Mouse (Mus musculus): ENCODE measurements around the gene Grb10. TPM values are rescaled to one million over a fixed set of nuclear protein-coding genes. Genes with fewer than 3 reads are reported as not detected.

Gene Grb10
- polyA plus RNA-seq, 1 experiment: 12.1 TPM

DNA sequence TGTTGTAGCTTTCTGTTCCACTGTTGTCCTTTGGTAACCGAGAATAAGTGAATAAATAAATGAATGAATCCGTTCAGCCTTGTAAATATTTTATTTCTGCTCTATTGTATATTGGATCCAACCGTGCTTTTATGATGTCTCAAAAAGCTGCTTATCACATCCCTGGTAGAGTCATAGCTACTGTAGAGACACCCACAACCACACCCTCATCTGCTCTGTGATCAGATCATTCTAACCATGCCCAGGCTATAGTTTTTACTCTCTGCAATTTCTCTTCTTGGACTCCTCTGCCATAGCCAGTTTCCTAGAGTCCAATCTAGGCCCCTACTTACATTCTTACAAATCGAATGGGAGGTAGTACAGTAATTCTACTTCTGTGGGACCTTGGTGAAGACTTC is 153.2 kb downstream of the Grb10 start:
- H3K36me3 ChIP-seq (ENCODE audit: control insufficient read depth, insufficient read depth, low read length): no peaks in the 10 kb centered on the region
- H3K27me3 ChIP-seq (ENCODE audit: control insufficient read depth, insufficient read depth, low read length): no peaks in the 10 kb centered on the region
- no peak overlapping the region for H3K27ac ChIP-seq (ENCODE audit: control insufficient read depth, insufficient read depth, low read depth, low read length)
- H3K4me3 ChIP-seq (ENCODE audit: control insufficient read depth, low read depth, low read length): no peak overlapping the region
- no peaks in the 10 kb centered on the region for H3K4me1 ChIP-seq (ENCODE audit: control insufficient read depth, insufficient read depth, low read length)
- TF ChIP-seq CTCF (IDR thresholded peaks at IDR 0.05; ENCODE audit: control insufficient read depth, insufficient read depth, insufficient replicate concordance, low read depth, low read length) (no peak), POLR2A (IDR thresholded peaks at IDR 0.05; ENCODE audit: control insufficient read depth, low read depth, low read length) (no peak)

DNA sequence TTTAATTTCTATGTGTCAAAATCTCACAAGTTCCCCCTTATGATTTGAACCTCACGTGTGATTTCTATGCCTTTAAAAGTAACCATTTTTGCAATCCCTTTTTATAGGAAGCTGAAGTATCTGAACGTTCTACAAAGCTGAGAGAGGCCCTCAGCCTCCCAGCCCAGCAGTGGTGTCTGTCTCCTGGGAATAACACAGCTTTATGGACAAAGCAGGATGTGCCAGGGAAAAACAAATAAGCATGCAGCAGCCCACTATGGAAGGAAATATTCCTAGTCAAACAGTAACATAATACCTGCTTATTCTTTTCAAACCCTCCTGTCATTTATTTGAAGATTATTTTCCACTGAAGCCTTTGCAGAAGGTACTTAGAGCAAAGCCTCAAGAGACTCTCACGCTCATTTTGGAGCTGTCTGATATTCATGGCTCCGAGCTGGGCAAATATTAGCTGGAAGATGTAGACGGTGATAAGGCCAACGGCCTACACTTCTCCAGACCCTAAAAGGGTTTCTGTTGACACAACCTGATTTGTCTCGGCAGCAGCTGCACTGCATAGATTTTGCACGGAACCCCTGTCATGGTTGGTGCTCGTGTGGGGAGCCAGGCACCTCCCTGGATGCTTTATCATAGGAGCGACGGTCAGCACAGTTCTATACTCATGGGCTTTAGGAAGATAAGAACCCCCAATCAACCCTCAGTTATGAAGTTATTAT is 153.8 kb downstream of the Grb10 start:
- H3K36me3 ChIP-seq (ENCODE audit: control insufficient read depth, insufficient read depth, low read length): no peaks in the 10 kb centered on the region
- H3K27ac ChIP-seq (ENCODE audit: control insufficient read depth, insufficient read depth, low read depth, low read length): no peak overlapping the region
- no peaks in the 10 kb centered on the region for H3K27me3 ChIP-seq (ENCODE audit: control insufficient read depth, insufficient read depth, low read length)
- no peak for TF ChIP-seq POLR2A (IDR thresholded peaks at IDR 0.05; ENCODE audit: control insufficient read depth, low read depth, low read length)
- TF ChIP-seq CTCF (IDR thresholded peaks at IDR 0.05; ENCODE audit: control insufficient read depth, insufficient read depth, insufficient replicate concordance, low read depth, low read length): no peak
- H3K4me3 ChIP-seq (ENCODE audit: control insufficient read depth, low read depth, low read length): no peak overlapping the region
- no peaks in the 10 kb centered on the region for H3K4me1 ChIP-seq (ENCODE audit: control insufficient read depth, insufficient read depth, low read length)

DNA sequence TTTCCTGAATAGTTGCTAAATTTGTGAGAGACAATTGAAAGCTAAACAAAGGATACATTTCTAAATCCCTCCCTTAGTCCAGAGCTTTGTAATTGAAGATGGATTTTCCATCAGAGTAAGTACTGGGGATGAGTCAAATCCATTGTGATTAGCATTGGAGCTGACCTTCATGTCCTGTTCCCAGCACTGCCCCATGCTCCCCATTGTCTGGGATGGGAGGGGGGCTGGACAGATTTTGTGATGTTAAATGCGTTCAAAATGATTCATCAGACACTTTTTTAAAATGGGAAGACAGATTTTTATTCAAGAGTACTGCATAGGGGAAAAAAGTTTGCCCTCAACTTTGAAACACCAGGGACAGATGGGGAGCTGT is 156.7 kb downstream of the Grb10 start:
- Histone ChIP-seq H3K27ac (ENCODE audit: control insufficient read depth, insufficient read depth, low read depth, low read length) (no peak overlapping the region), H3K27me3 (ENCODE audit: control insufficient read depth, insufficient read depth, low read length) (no peaks in the 10 kb centered on the region), H3K4me3 (ENCODE audit: control insufficient read depth, low read depth, low read length) (no peak overlapping the region), H3K4me1 (ENCODE audit: control insufficient read depth, insufficient read depth, low read length) (no peaks in the 10 kb centered on the region), H3K36me3 (ENCODE audit: control insufficient read depth, insufficient read depth, low read length) (no peaks in the 10 kb centered on the region)
- TF ChIP-seq CTCF (IDR thresholded peaks at IDR 0.05; ENCODE audit: control insufficient read depth, insufficient read depth, insufficient replicate concordance, low read depth, low read length) (no peak), POLR2A (IDR thresholded peaks at IDR 0.05; ENCODE audit: control insufficient read depth, low read depth, low read length) (no peak)

DNA sequence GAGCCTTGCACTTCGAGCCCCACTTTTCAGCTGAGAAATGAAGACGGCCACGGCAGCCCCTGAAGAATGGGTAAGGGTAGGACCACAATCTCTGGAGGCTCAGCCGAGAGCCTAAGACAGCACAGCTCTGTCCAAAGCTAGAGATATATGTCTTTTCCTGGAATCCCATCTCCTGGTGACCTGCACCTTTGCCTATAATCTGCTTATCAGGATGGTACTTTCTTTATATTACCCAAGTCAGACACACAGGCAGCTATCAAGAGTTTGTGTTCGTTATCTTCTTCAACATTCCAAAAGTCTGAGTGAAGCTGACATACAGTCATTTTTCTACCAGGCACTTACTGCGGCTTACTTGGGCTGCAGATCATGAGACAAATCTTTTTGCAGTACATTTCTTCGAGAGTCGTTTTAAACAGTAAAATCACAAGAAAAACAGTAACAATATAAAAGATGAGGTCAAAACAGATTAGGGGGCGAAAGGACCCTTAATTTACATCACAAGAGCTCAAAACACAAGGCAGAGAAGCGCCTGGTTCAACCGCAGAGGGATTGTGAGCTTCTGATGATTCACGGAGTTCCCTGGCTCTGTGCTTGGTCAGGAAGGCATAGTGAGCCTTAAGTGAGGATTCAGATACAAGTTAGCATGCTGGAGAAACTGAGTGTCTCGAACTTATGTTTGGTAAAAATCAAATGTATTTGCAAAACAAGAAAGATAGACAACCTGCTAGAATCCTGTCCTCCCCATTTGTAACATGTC is 157.3 kb downstream of the Grb10 start:
- H3K4me3 ChIP-seq (ENCODE audit: control insufficient read depth, low read depth, low read length): no peak overlapping the region
- H3K4me1 ChIP-seq (ENCODE audit: control insufficient read depth, insufficient read depth, low read length): no peaks in the 10 kb centered on the region
- TF ChIP-seq POLR2A (IDR thresholded peaks at IDR 0.05; ENCODE audit: control insufficient read depth, low read depth, low read length) (no peak), CTCF (IDR thresholded peaks at IDR 0.05; ENCODE audit: control insufficient read depth, insufficient read depth, insufficient replicate concordance, low read depth, low read length) (no peak)
- no peaks in the 10 kb centered on the region for H3K27me3 ChIP-seq (ENCODE audit: control insufficient read depth, insufficient read depth, low read length)
- H3K27ac ChIP-seq (ENCODE audit: control insufficient read depth, insufficient read depth, low read depth, low read length): no peak overlapping the region
- no peaks in the 10 kb centered on the region for H3K36me3 ChIP-seq (ENCODE audit: control insufficient read depth, insufficient read depth, low read length)

Other genes with a start within 250 kb of the Grb10 start
- gene Fignl1, start 229.7 kb downstream of the Grb10 start, polyA plus RNA-seq (2012; rRNA removed): 15.0 and 21.1 TPM in 2 replicates
- 0.18 and 0.19 TPM in 2 replicates for gene Ddc, start 140.5 kb downstream of the Grb10 start, polyA plus RNA-seq (2012; rRNA removed)

Data from testis, adult 2 months (tissue).